Mouse (Mus musculus) liver, adult 2 months (tissue): ENCODE measurements at regions not wholly inside any gene's neighbourhood (a gene's known extent, or its start where the extent isn't known, plus 50 kb on each side); places are given as distances from the start of the nearest gene placed in this dataset.

ENCODE experiments used
- DNase-seq: peaks from one replicate; pipeline ENCODE4 v3.0.0-alpha.2; 2011; ENCODE audit warnings: low read depth, low spot score; ENCODE audit errors: extremely low read depth
- H3K27ac ChIP-seq: fragments of 200-500 bp; replicated peaks from 2 replicates; pipeline ENCODE4 v1.5.1; 2012; ENCODE audit warnings: low read depth, mild to moderate bottlenecking, control low read depth, inconsistent platforms, low read length; ENCODE audit not compliant: insufficient read depth
- H3K27me3 ChIP-seq: fragments of 200-500 bp; 2 replicates; pipeline ENCODE4 v1.6.1; 2012; ENCODE audit warnings: mild to moderate bottlenecking, moderate library complexity, low read length, inconsistent platforms; ENCODE audit not compliant: control insufficient read depth, insufficient read depth
- H3K36me3 ChIP-seq: fragments of 200-500 bp; 2 replicates; pipeline ENCODE4 v1.6.1; 2012; ENCODE audit warnings: low read length, inconsistent platforms; ENCODE audit not compliant: control insufficient read depth, insufficient read depth
- H3K4me1 ChIP-seq: fragments of 200-500 bp; 2 replicates; pipeline ENCODE4 v1.6.1; 2011; ENCODE audit warnings: low read length; ENCODE audit not compliant: control insufficient read depth, insufficient read depth
- H3K4me3 ChIP-seq: fragments of 200-500 bp; 2 replicates; pipeline ENCODE4 v1.5.1; 2011; ENCODE audit warnings: low read depth, mild to moderate bottlenecking, control low read depth, low read length, moderate library complexity; ENCODE audit not compliant: insufficient read depth
- H3K79me2 ChIP-seq: fragments of 200-500 bp; 2 replicates; pipeline ENCODE4 v1.6.1; 2012; ENCODE audit warnings: inconsistent platforms, mild to moderate bottlenecking, low read length, moderate library complexity; ENCODE audit not compliant: control insufficient read depth, insufficient read depth
- H3K9ac ChIP-seq: fragments of 200-500 bp; 2 replicates; pipeline ENCODE4 v1.6.1; 2012; ENCODE audit warnings: low read depth, mild to moderate bottlenecking, control low read depth, inconsistent platforms, low read length
- CTCF ChIP-seq: fragments of 200-500 bp; IDR thresholded peaks from 2 replicates; pipeline ENCODE4 v1.5.1; 2011; ENCODE audit warnings: low read depth, low read length, control low read depth
- POLR2A ChIP-seq: fragments of 200-500 bp; IDR thresholded peaks from 2 replicates; pipeline ENCODE4 v1.6.1; 2011; ENCODE audit warnings: low read length, control low read depth; ENCODE audit not compliant: insufficient read depth; ENCODE audit errors: extremely low read depth
- WGBS: fragments of 180-500 bp; shearing (Covaris S2); methylation state at CpG from one replicate; pipeline ENCODE4 v1.1.7; 2018; 5-methylcytosine and 5-hydroxymethylcytosine counted together

GRCm38 (mm10) chr3:35482759-35483158 is 271.1 kb upstream of the Atp11b start:
- DNase-seq: no peak
- no peak overlapping the region for H3K27ac ChIP-seq
- H3K27me3 ChIP-seq: no peaks in the 10 kb centered on the region
- no peaks in the 10 kb centered on the region for H3K4me1 ChIP-seq
- no peaks in the 10 kb centered on the region for H3K36me3 ChIP-seq
- H3K9ac ChIP-seq: no peak overlapping the region
- H3K4me3 ChIP-seq: no peak overlapping the region
- no peak for TF ChIP-seq CTCF
- TF ChIP-seq POLR2A: no peak
- H3K79me2 ChIP-seq: no peaks in the 10 kb centered on the region
- WGBS: 75% methylated on average over 10 of the region's 10 CpGs

- Histone ChIP-seq H3K27me3 (no peaks in the 10 kb centered on the region), H3K4me1 (no peaks in the 10 kb centered on the region), H3K79me2 (no peaks in the 10 kb centered on the region), H3K36me3 (no peaks in the 10 kb centered on the region), H3K4me3 (no peak overlapping the region), H3K9ac (no peak overlapping the region), H3K27ac (no peak overlapping the region)
- 85% methylated on average over 9 of the region's 9 CpGs for WGBS
- TF ChIP-seq CTCF: no peak
- no peak for TF ChIP-seq POLR2A
- no peak for DNase-seq
Measured at GRCm38 (mm10) chr3:35496027-35496824, 257.7 kb upstream of the Atp11b start.

GRCm38 (mm10) chr3:35510314-35510713 is 243.6 kb upstream of the Atp11b start:
- no peak overlapping the region for H3K27ac ChIP-seq
- no peak for DNase-seq
- no peak overlapping the region for H3K4me3 ChIP-seq
- TF ChIP-seq POLR2A (no peak), CTCF (no peak)
- no peaks in the 10 kb centered on the region for H3K4me1 ChIP-seq
- no peaks in the 10 kb centered on the region for H3K36me3 ChIP-seq
- no peak overlapping the region for H3K9ac ChIP-seq
- no peaks in the 10 kb centered on the region; the same call in 1 of the 2 replicates for H3K27me3 ChIP-seq
- 65% methylated on average over 1 of the region's 1 CpGs for WGBS
- H3K79me2 ChIP-seq: no peaks in the 10 kb centered on the region

- Histone ChIP-seq H3K27ac (no peak overlapping the region), H3K36me3 (no peaks in the 10 kb centered on the region), H3K9ac (no peak overlapping the region), H3K79me2 (no peaks in the 10 kb centered on the region), H3K4me1 (no peaks in the 10 kb centered on the region), H3K4me3 (no peak overlapping the region), H3K27me3 (no peaks in the 10 kb centered on the region)
- 81% methylated on average over 4 of the region's 4 CpGs for WGBS
- no peak for TF ChIP-seq CTCF
- no peak for TF ChIP-seq POLR2A
- no peak for DNase-seq
Measured at GRCm38 (mm10) chr3:35516517-35516916, 237.4 kb upstream of the Atp11b start.

- Histone ChIP-seq H3K79me2 (no peaks in the 10 kb centered on the region), H3K36me3 (no peaks in the 10 kb centered on the region), H3K4me1 (no peaks in the 10 kb centered on the region), H3K4me3 (no peak overlapping the region), H3K27ac (no peak overlapping the region), H3K27me3 (no peaks in the 10 kb centered on the region), H3K9ac (no peak overlapping the region)
- TF ChIP-seq CTCF: no peak
- TF ChIP-seq POLR2A: no peak
- no peak for DNase-seq
- 90% methylated on average over 3 of the region's 3 CpGs for WGBS
Measured at GRCm38 (mm10) chr3:35520131-35520530, 233.8 kb upstream of the Atp11b start.

- Histone ChIP-seq H3K4me1 (no peaks in the 10 kb centered on the region), H3K27me3 (no peaks in the 10 kb centered on the region), H3K9ac (no peak overlapping the region), H3K36me3 (no peaks in the 10 kb centered on the region), H3K4me3 (no peak overlapping the region), H3K79me2 (no peaks in the 10 kb centered on the region), H3K27ac (no peak overlapping the region)
- no peak for DNase-seq
- TF ChIP-seq POLR2A: no peak
- no peak for TF ChIP-seq CTCF
Measured at GRCm38 (mm10) chr3:35547696-35548095, 206.2 kb upstream of the Atp11b start.
